Mouse (Mus musculus) macrophage (primary cell): ENCODE measurements around the gene Olfr668. TPM values are rescaled to one million over a fixed set of nuclear protein-coding genes. Genes with fewer than 3 reads are reported as not detected.
"Not testable (repeated sequence)": the region's sequence is repeated elsewhere in the genome, so short reads cannot be mapped to it uniquely, and the experiment has no call there.

Experiments used
- H3K27ac ChIP-seq: fragments of 350-480 bp; formaldehyde crosslinking; 2 replicates; pipeline ENCODE4 v1.9.0; 2021
- H3K36me3 ChIP-seq: fragments of 350-480 bp; formaldehyde crosslinking; 2 replicates; pipeline ENCODE4 v1.9.0; 2021; ENCODE audit errors: inconsistent target
- H3K4me3 ChIP-seq: fragments of 350-480 bp; formaldehyde crosslinking; 2 replicates; pipeline ENCODE4 v1.9.0; 2021; ENCODE audit errors: inconsistent target
- H3K79me2 ChIP-seq: fragments of 350-480 bp; formaldehyde crosslinking; 2 replicates; pipeline ENCODE4 v1.9.0; 2021; ENCODE audit errors: inconsistent target
- WGBS: methylation state at CpG from one replicate; pipeline ENCODE4 v1.1.7; 2026; ENCODE audit warnings: inconsistent platforms; ENCODE audit not compliant: missing documents; 5-methylcytosine and 5-hydroxymethylcytosine counted together
- polyA plus RNA-seq: library from polyadenylated mRNA; stranded (reverse); fragments of 250-400 nt; gene quantifications from 3 replicates; pipeline ENCODE4 v1.2.4, GENCODE M21; 2018; ENCODE audit warnings: inconsistent platforms
- total RNA-seq, 78 experiments: library from RNA; depleted of rRNA; stranded (reverse); fragments of 250-400 nt; gene quantifications; 1 replicate in 9 of 78; 2 replicates in 24 of 78; 3 replicates in 43 of 78; 4 replicates in 2 of 78; pipeline ENCODE4 v1.2.4; 2018; ENCODE audit warnings: inconsistent platforms in 56 of 78

Gene Olfr668
- total RNA-seq (2018; cell fraction: chromatin; rRNA removed) = not detected
- total RNA-seq (2018; cell fraction: cytosol; rRNA removed) = not detected
- total RNA-seq (2018; cell fraction: nucleus; rRNA removed) = not detected
- not detected in 3 replicates for polyA plus RNA-seq

- Histone ChIP-seq H3K4me3 (no peak within 1 kb of the TSS), H3K27ac (no peak within 1 kb of the TSS), H3K36me3 (no peaks in the 10 kb centered on the region), H3K79me2 (no peaks in the 10 kb centered on the region)
- 50% methylated on average over 1 of the region's 1 CpGs for WGBS
These were observed at the start of gene Olfr668 for GRCm38 (mm10) chr7:104927957-104928356. Gene Olfr668 (minus strand): TSS chr7:104928057.

- H3K79me2 ChIP-seq, H3K4me3 ChIP-seq, H3K27ac ChIP-seq, H3K36me3 ChIP-seq: not testable (repeated sequence)
- WGBS = 90% methylated on average over 1 of the region's 2 CpGs
These were observed 44.6 kb upstream of the Olfr668 start for GRCm38 (mm10) chr7:104972507-104972906.

- no peaks in the 10 kb centered on the region for H3K79me2 ChIP-seq
- H3K27ac ChIP-seq = no peak within 1 kb of the TSS
- H3K4me3 ChIP-seq = no peak within 1 kb of the TSS
- 36% methylated on average over 1 of the region's 1 CpGs for WGBS
- no peaks in the 10 kb centered on the region for H3K36me3 ChIP-seq
These were observed 34.7 kb upstream of the Olfr668 start, which contains the start of gene Olfr670 for GRCm38 (mm10) chr7:104962520-104962919. Gene Olfr670 (minus strand): TSS chr7:104962620.

- H3K79me2 ChIP-seq, H3K36me3 ChIP-seq, H3K27ac ChIP-seq, H3K4me3 ChIP-seq: not testable (repeated sequence)
- WGBS = 96% methylated on average over 10 of the region's 16 CpGs
These were observed 22.4 kb upstream of the Olfr668 start for GRCm38 (mm10) chr7:104950234-104950633.

- H3K79me2 ChIP-seq = no peaks in the 10 kb centered on the region
- no peaks in the 10 kb centered on the region for H3K36me3 ChIP-seq
- no peak within 1 kb of the TSS for H3K4me3 ChIP-seq
- 70% methylated on average over 1 of the region's 1 CpGs for WGBS
- H3K27ac ChIP-seq = no peak within 1 kb of the TSS
These were observed 6.1 kb upstream of the Olfr668 start, which contains the start of gene Olfr669 for GRCm38 (mm10) chr7:104933940-104934339. Gene Olfr669 (plus strand): TSS chr7:104934240.

- 92% methylated on average over 1 of the region's 1 CpGs for WGBS
- H3K4me3 ChIP-seq = no peak within 1 kb of the TSS
These were observed 6.5 kb downstream of the Olfr668 start, which contains the start of gene Olfr667 for GRCm38 (mm10) chr7:104921382-104921781. Gene Olfr667 (minus strand): TSS chr7:104921482.

GRCm38 (mm10) chr7:104895852-104896251 is 32.0 kb downstream of the Olfr668 start, which contains the start of gene Olfr666:
Gene Olfr666 (minus strand): TSS chr7:104895952.
- 86% methylated on average over 2 of the region's 2 CpGs for WGBS
- Histone ChIP-seq H3K79me2 (no peaks in the 10 kb centered on the region), H3K27ac (no peak within 1 kb of the TSS)

More at GRCm38 (mm10) chr7:104921382-104921781, 6.5 kb downstream of the Olfr668 start, which contains the start of gene Olfr667:
- Histone ChIP-seq H3K27ac (no peak within 1 kb of the TSS), H3K79me2 (no peaks in the 10 kb centered on the region), H3K36me3 (no peaks in the 10 kb centered on the region)

GRCm38 (mm10) chr7:104877731-104878130 is 50.1 kb downstream of the Olfr668 start, which contains the start of gene Olfr665:
Gene Olfr665 (plus strand): TSS chr7:104878031.
- H3K36me3 ChIP-seq = no peaks in the 10 kb centered on the region
- H3K79me2 ChIP-seq = no peaks in the 10 kb centered on the region
- 25% methylated on average over 1 of the region's 1 CpGs for WGBS
- H3K27ac ChIP-seq = no peak within 1 kb of the TSS
- H3K4me3 ChIP-seq = no peak within 1 kb of the TSS

More at GRCm38 (mm10) chr7:104895852-104896251, 32.0 kb downstream of the Olfr668 start, which contains the start of gene Olfr666:
- Histone ChIP-seq H3K36me3 (no peaks in the 10 kb centered on the region), H3K4me3 (no peak within 1 kb of the TSS)

Other genes with a start within 250 kb of the Olfr668 start
- not detected in 3 replicates for gene Olfr661, start 241.6 kb downstream of the Olfr668 start, polyA plus RNA-seq
- gene Usp17le, start 150.6 kb downstream of the Olfr668 start, polyA plus RNA-seq = not detected in 3 replicates
- gene Usp17lb, start 85.5 kb downstream of the Olfr668 start, polyA plus RNA-seq = not detected in 3 replicates
- not detected in 3 replicates for gene Usp17la, start 71.0 kb downstream of the Olfr668 start, polyA plus RNA-seq
- not detected in 3 replicates for gene Olfr665, start 50.0 kb downstream of the Olfr668 start, polyA plus RNA-seq
- not detected in 3 replicates for gene Olfr666, start 32.1 kb downstream of the Olfr668 start, polyA plus RNA-seq
- gene Olfr667, start 6.6 kb downstream of the Olfr668 start, polyA plus RNA-seq = not detected in 3 replicates
- gene Olfr669, start 6.2 kb upstream of the Olfr668 start, polyA plus RNA-seq = not detected in 3 replicates
- not detected in 3 replicates for gene Olfr670, start 34.6 kb upstream of the Olfr668 start, polyA plus RNA-seq
- not detected in 3 replicates for gene Olfr671, start 51.1 kb upstream of the Olfr668 start, polyA plus RNA-seq
- not detected in 3 replicates for gene Olfr672, start 74.0 kb upstream of the Olfr668 start, polyA plus RNA-seq
- gene Olfr675, start 100.4 kb upstream of the Olfr668 start, polyA plus RNA-seq = not detected in 3 replicates
- gene Olfr676, start 104.6 kb upstream of the Olfr668 start, polyA plus RNA-seq = not detected in 3 replicates
- gene Olfr677, start 123.3 kb upstream of the Olfr668 start, polyA plus RNA-seq = not detected in 3 replicates
- gene Olfr678, start 136.4 kb upstream of the Olfr668 start, polyA plus RNA-seq = not detected in 3 replicates
- gene Olfr679, start 153.1 kb upstream of the Olfr668 start, polyA plus RNA-seq = not detected in 3 replicates
- gene Olfr680-ps1, start 164.8 kb upstream of the Olfr668 start, polyA plus RNA-seq = not detected in 3 replicates
- not detected in 3 replicates for gene Olfr681, start 188.8 kb upstream of the Olfr668 start, polyA plus RNA-seq
- gene Olfr683, start 219.0 kb upstream of the Olfr668 start, polyA plus RNA-seq = not detected in 3 replicates
- not detected in 3 replicates for gene Olfr684, start 235.6 kb upstream of the Olfr668 start, polyA plus RNA-seq